Mouse (Mus musculus) MEL (cell line): Measurements from ENCODE around the gene Serinc2. TPM values are rescaled to one million over a fixed set of nuclear protein-coding genes. Genes with fewer than 3 reads are reported as not detected.
A peak's percentile ranks its signal among the peaks of the same experiment; 100 is the strongest.

Experiments used
- DNase-seq: peaks from one replicate; pipeline ENCODE4 v3.0.0; 2011; ENCODE audit warnings: low read depth, low spot score
- H3K27ac ChIP-seq: 2 replicates; pipeline ENCODE4 v1.5.1; 2012; ENCODE audit warnings: low read depth, mild to moderate bottlenecking, control low read depth, low read length, moderate library complexity; ENCODE audit not compliant: control insufficient read depth
- H3K27me3 ChIP-seq, 2 experiments: fragments of 150-350 bp in 1 of 2; sonication (generic) in 1 of 2; 2 replicates each; pipeline ENCODE4 v1.6.1; 2012; ENCODE audit warnings: low read length in 2 of 2, mild to moderate bottlenecking in 2 of 2, improper control_type of control experiment in 1 of 2, moderate library complexity in 1 of 2; ENCODE audit not compliant: insufficient read depth in 2 of 2, control insufficient read depth in 1 of 2
- H3K36me3 ChIP-seq, 2 experiments: 2 replicates each; pipeline ENCODE4 v1.6.1; 2012 to 2014; ENCODE audit warnings: low read length in 2 of 2, improper control_type of control experiment in 1 of 2, inconsistent platforms in 1 of 2, mild to moderate bottlenecking in 1 of 2; ENCODE audit not compliant: insufficient read depth in 2 of 2, control insufficient read depth in 1 of 2
- H3K4me1 ChIP-seq, 2 experiments: fragments of 150-350 bp in 1 of 2; sonication (generic) in 1 of 2; 2 replicates each; pipeline ENCODE4 v1.6.1; 2012; ENCODE audit warnings: low read length in 2 of 2, improper control_type of control experiment in 1 of 2, mild to moderate bottlenecking in 1 of 2; ENCODE audit not compliant: insufficient read depth in 2 of 2, control insufficient read depth in 1 of 2
- H3K4me3 ChIP-seq, 2 experiments: fragments of 150-350 bp in 1 of 2; sonication (generic) in 1 of 2; 2 replicates each; pipeline ENCODE4 v1.5.1; 2012; ENCODE audit warnings: low read depth in 2 of 2, low read length in 2 of 2, mild to moderate bottlenecking in 2 of 2, moderate library complexity in 2 of 2, control low read depth in 1 of 2, improper control_type of control experiment in 1 of 2; ENCODE audit not compliant: control insufficient read depth in 1 of 2, insufficient read depth in 1 of 2
- H3K79me2 ChIP-seq: 2 replicates; pipeline ENCODE4 v1.6.1; 2012; ENCODE audit warnings: mild to moderate bottlenecking, low read length, moderate library complexity; ENCODE audit not compliant: control insufficient read depth, poor library complexity, insufficient read depth
- H3K9ac ChIP-seq: 2 replicates; pipeline ENCODE4 v1.6.1; 2012; ENCODE audit warnings: low read depth, mild to moderate bottlenecking, control low read depth, low read length, moderate library complexity; ENCODE audit not compliant: control insufficient read depth, poor library complexity, severe bottlenecking
- H3K9me3 ChIP-seq: fragments of 150-350 bp; sonication (generic); replicated peaks from 2 replicates; pipeline ENCODE4 v1.6.1; 2012; ENCODE audit warnings: mild to moderate bottlenecking, low read length, improper control_type of control experiment, moderate library complexity; ENCODE audit not compliant: insufficient read depth
- BHLHE40 ChIP-seq: IDR thresholded peaks from 2 replicates; pipeline ENCODE4 v1.6.1; 2012; ENCODE audit warnings: low read depth, mild to moderate bottlenecking, inconsistent platforms, low read length, improper control_type of control experiment, borderline replicate concordance
- CHD1 ChIP-seq: IDR thresholded peaks from 2 replicates; pipeline ENCODE4 v1.6.1; 2012; ENCODE audit warnings: low read depth, mild to moderate bottlenecking, inconsistent platforms, low read length, improper control_type of control experiment
- CHD2 ChIP-seq: IDR thresholded peaks from 2 replicates; pipeline ENCODE4 v1.6.1; 2011; ENCODE audit warnings: low read length, improper control_type of control experiment
- CTCF ChIP-seq, 3 experiments: IDR thresholded peaks in 2 of 3; conservative IDR thresholded peaks in 1 of 3; 2 replicates each; pipeline ENCODE4 v1.5.1; 2011 to 2012; ENCODE audit warnings: low read length in 3 of 3, low read depth in 2 of 3, mild to moderate bottlenecking in 2 of 3, improper control_type of control experiment in 1 of 3, inconsistent platforms in 1 of 3, mixed read lengths in 1 of 3, moderate library complexity in 1 of 3; ENCODE audit not compliant: control insufficient read depth in 1 of 3, insufficient read depth in 1 of 3, poor library complexity in 1 of 3, severe bottlenecking in 1 of 3
- E2F4 ChIP-seq: IDR thresholded peaks from 2 replicates; pipeline ENCODE4 v1.6.1; 2011; ENCODE audit warnings: low read depth, low read length, improper control_type of control experiment, borderline replicate concordance
- ELF1 ChIP-seq: IDR thresholded peaks from 2 replicates; pipeline ENCODE4 v1.6.1; 2014; ENCODE audit warnings: low read depth, mild to moderate bottlenecking, inconsistent platforms, low read length, improper control_type of control experiment, moderate library complexity
- EP300 ChIP-seq, 2 experiments: IDR thresholded peaks; 2 replicates each; pipeline ENCODE4 v1.6.1; 2011; ENCODE audit warnings: improper control_type of control experiment in 2 of 2, low read length in 2 of 2, low read depth in 1 of 2, mild to moderate bottlenecking in 1 of 2
- ETS1 ChIP-seq: IDR thresholded peaks from 2 replicates; pipeline ENCODE4 v1.6.1; 2012; ENCODE audit warnings: low read depth, mild to moderate bottlenecking, inconsistent platforms, low read length, improper control_type of control experiment, moderate library complexity
- GABPA ChIP-seq: IDR thresholded peaks from 2 replicates; pipeline ENCODE4 v1.6.1; 2012; ENCODE audit warnings: low read depth, mild to moderate bottlenecking, inconsistent platforms, low read length, improper control_type of control experiment, moderate library complexity
- GATA1 ChIP-seq: IDR thresholded peaks from 2 replicates; pipeline ENCODE4 v1.6.1; 2011; ENCODE audit warnings: low read depth, low read length, improper control_type of control experiment
- HCFC1 ChIP-seq: IDR thresholded peaks from 2 replicates; pipeline ENCODE4 v1.6.1; 2012; ENCODE audit warnings: low read depth, mild to moderate bottlenecking, inconsistent platforms, low read length, improper control_type of control experiment, moderate library complexity
- JUND ChIP-seq: IDR thresholded peaks from 2 replicates; pipeline ENCODE4 v1.6.1; 2011; ENCODE audit warnings: low read depth, mild to moderate bottlenecking, improper control_type of control experiment, low read length
- KAT2A ChIP-seq: conservative IDR thresholded peaks from 2 replicates; pipeline ENCODE4 v1.6.1; 2012; ENCODE audit warnings: low read depth, low read length, improper control_type of control experiment, inconsistent platforms
- MAFK ChIP-seq: IDR thresholded peaks from 2 replicates; pipeline ENCODE4 v1.6.1; 2011; ENCODE audit warnings: low read depth, mild to moderate bottlenecking, low read length, improper control_type of control experiment, borderline replicate concordance
- MAX ChIP-seq: IDR thresholded peaks from 2 replicates; pipeline ENCODE4 v1.6.1; 2011; ENCODE audit warnings: low read length, improper control_type of control experiment
- MEF2A ChIP-seq: IDR thresholded peaks from 2 replicates; pipeline ENCODE4 v1.6.1; 2014; ENCODE audit warnings: low read depth, mild to moderate bottlenecking, inconsistent platforms, low read length, improper control_type of control experiment; ENCODE audit not compliant: poor library complexity, insufficient replicate concordance, severe bottlenecking; ENCODE audit errors: extremely low read depth
- MXI1 ChIP-seq: IDR thresholded peaks from 2 replicates; pipeline ENCODE4 v1.6.1; 2011; ENCODE audit warnings: mild to moderate bottlenecking, low read depth, low read length, improper control_type of control experiment
- MYB ChIP-seq: IDR thresholded peaks from 2 replicates; pipeline ENCODE4 v1.6.1; 2011; ENCODE audit warnings: mild to moderate bottlenecking, low read depth, low read length, improper control_type of control experiment
- MYC ChIP-seq: IDR thresholded peaks from 2 replicates; pipeline ENCODE4 v1.6.1; 2011; ENCODE audit warnings: low read depth, mild to moderate bottlenecking, low read length, improper control_type of control experiment, moderate library complexity
- NELFE ChIP-seq: IDR thresholded peaks from 2 replicates; pipeline ENCODE4 v1.6.1; 2011; ENCODE audit warnings: low read depth, low read length, improper control_type of control experiment
- NRF1 ChIP-seq: IDR thresholded peaks from 2 replicates; pipeline ENCODE4 v1.6.1; 2014; ENCODE audit warnings: low read depth, mild to moderate bottlenecking, inconsistent platforms, low read length, improper control_type of control experiment, moderate library complexity; ENCODE audit not compliant: poor library complexity, insufficient read depth, severe bottlenecking
- POLR2A ChIP-seq, 2 experiments: IDR thresholded peaks; 2 replicates each; pipeline ENCODE4 v1.6.1; 2011 to 2012; ENCODE audit warnings: low read length in 2 of 2, mild to moderate bottlenecking in 2 of 2, control low read depth in 1 of 2, improper control_type of control experiment in 1 of 2, low read depth in 1 of 2, moderate library complexity in 1 of 2; ENCODE audit not compliant: control insufficient read depth in 1 of 2, insufficient read depth in 1 of 2, poor library complexity in 1 of 2
- POLR2AphosphoS2 ChIP-seq: IDR thresholded peaks from 2 replicates; pipeline ENCODE4 v1.6.1; 2011; ENCODE audit warnings: low read length, improper control_type of control experiment
- POLR2AphosphoS5 ChIP-seq: IDR thresholded peaks from 2 replicates; pipeline ENCODE4 v1.6.1; 2012; ENCODE audit warnings: low read depth, borderline replicate concordance, mild to moderate bottlenecking, inconsistent platforms, low read length, moderate library complexity, mixed read lengths
- RAD21 ChIP-seq: IDR thresholded peaks from 2 replicates; pipeline ENCODE4 v1.6.1; 2011; ENCODE audit warnings: mild to moderate bottlenecking, low read depth, low read length, improper control_type of control experiment
- RCOR1 ChIP-seq: IDR thresholded peaks from 2 replicates; pipeline ENCODE4 v1.6.1; 2012; ENCODE audit warnings: low read depth, mild to moderate bottlenecking, inconsistent platforms, low read length, improper control_type of control experiment
- SIN3A ChIP-seq: IDR thresholded peaks from 2 replicates; pipeline ENCODE4 v1.6.1; 2012; ENCODE audit warnings: low read length, improper control_type of control experiment, inconsistent platforms
- SMC3 ChIP-seq: IDR thresholded peaks from 2 replicates; pipeline ENCODE4 v1.6.1; 2011; ENCODE audit warnings: low read depth, low read length, improper control_type of control experiment
- TAL1 ChIP-seq: IDR thresholded peaks from 2 replicates; pipeline ENCODE4 v1.6.1; 2012; ENCODE audit warnings: mild to moderate bottlenecking, inconsistent platforms, low read length, moderate library complexity, mixed read lengths
- TBP ChIP-seq: IDR thresholded peaks from 2 replicates; pipeline ENCODE4 v1.8.0; 2011; ENCODE audit warnings: low read depth, low read length, improper control_type of control experiment
- UBTF ChIP-seq: IDR thresholded peaks from 2 replicates; pipeline ENCODE4 v1.6.1; 2012; ENCODE audit warnings: low read depth, mild to moderate bottlenecking, inconsistent platforms, low read length, improper control_type of control experiment, moderate library complexity, borderline replicate concordance; ENCODE audit not compliant: insufficient read depth
- USF1 ChIP-seq: IDR thresholded peaks from 2 replicates; pipeline ENCODE4 v1.6.1; 2014; ENCODE audit warnings: low read depth, mild to moderate bottlenecking, inconsistent platforms, low read length, improper control_type of control experiment, moderate library complexity
- USF2 ChIP-seq, 2 experiments: IDR thresholded peaks; 2 replicates each; pipeline ENCODE4 v1.6.1; 2011 to 2012; ENCODE audit warnings: improper control_type of control experiment in 2 of 2, low read length in 2 of 2, borderline replicate concordance in 1 of 2, inconsistent platforms in 1 of 2, low read depth in 1 of 2, mild to moderate bottlenecking in 1 of 2; ENCODE audit not compliant: insufficient read depth in 1 of 2
- ZC3H11A ChIP-seq: IDR thresholded peaks from 2 replicates; pipeline ENCODE4 v1.6.1; 2012; ENCODE audit warnings: low read depth, mild to moderate bottlenecking, inconsistent platforms, low read length, improper control_type of control experiment
- ZKSCAN1 ChIP-seq: IDR thresholded peaks from 2 replicates; pipeline ENCODE4 v1.6.1; 2012; ENCODE audit warnings: low read depth, mild to moderate bottlenecking, inconsistent platforms, low read length, improper control_type of control experiment, moderate library complexity
- ZMIZ1 ChIP-seq: IDR thresholded peaks from 2 replicates; pipeline ENCODE4 v1.6.1; 2012; ENCODE audit warnings: low read depth, mild to moderate bottlenecking, inconsistent platforms, low read length, improper control_type of control experiment, moderate library complexity
- ZNF384 ChIP-seq: IDR thresholded peaks from 2 replicates; pipeline ENCODE4 v1.6.1; 2012; ENCODE audit warnings: low read depth, mild to moderate bottlenecking, inconsistent platforms, low read length, improper control_type of control experiment
- polyA plus RNA-seq, 2 experiments: library from polyadenylated mRNA; stranded (reverse) in 1 of 2; unstranded in 1 of 2; fragments of >175 nt in 1 of 2; fragments of >200 nt in 1 of 2; gene quantifications; 2 replicates each; pipeline versions ENCODE4 v1.2.1 to v1.2.4; 2012; ENCODE audit warnings: low replicate concordance in 2 of 2, low read depth in 1 of 2; ENCODE audit not compliant: insufficient read length in 2 of 2, insufficient read depth in 1 of 2, missing spikeins in 1 of 2
- total RNA-seq: library from RNA; depleted of rRNA; stranded (reverse); fragments of 300-350 nt; gene quantifications from 2 replicates; pipeline ENCODE4 v1.2.3, GENCODE M21; 2012

Serinc2 gene
- total and polyA plus RNA-seq, 3 experiments, result 0.21 TPM; not detected in 2

- Histone ChIP-seq H3K9ac (peak overlapping the region; percentile 32), H3K4me3 (peak overlapping the region; percentile 43 to 54), H3K4me1 (peaks cover 13 to 21% of the 10 kb centered on the region in 2 experiments)
- TF ChIP-seq ZC3H11A, result peak; percentile 34; the same call in 1 of the 2 replicates
- no peak for TF ChIP-seq E2F4
- TF ChIP-seq HCFC1, result 0 out of 2 replicates have a peak, but pooled peaks have one; percentile 16
- TF ChIP-seq POLR2AphosphoS2, result no peak
- no peak; a peak in 1 of 4 replicates for TF ChIP-seq POLR2A (IDR thresholded peaks at IDR 0.05; ENCODE audit: control insufficient read depth in 1 of 2, insufficient read depth in 1 of 2, low read depth in 1 of 2, low read length in 2 of 2, poor library complexity in 1 of 2)
- TF ChIP-seq ETS1, result peak; percentile 56; the same call in 1 of the 2 replicates
- no peak for TF ChIP-seq USF1
- no peak for TF ChIP-seq MYC
- peak; percentile 7; the same call in 1 of the 2 replicates for TF ChIP-seq MXI1
- TF ChIP-seq ELF1, result peak; percentile 32; the same call in 1 of the 2 replicates
- TF ChIP-seq JUND, result no peak
- TF ChIP-seq SIN3A, result no peak
- TF ChIP-seq CTCF (IDR thresholded peaks at IDR 0.05 in 2 of 3, conservative IDR thresholded peaks at IDR 0.05 in 1 of 3; ENCODE audit: control insufficient read depth in 1 of 3, insufficient read depth in 1 of 3, low read depth in 2 of 3, low read length in 3 of 3, poor library complexity in 1 of 3, severe bottlenecking in 1 of 3), result peak; percentile 78 to 86 (median 86)
- TF ChIP-seq KAT2A, result no peak
- TF ChIP-seq TBP, result 0 out of 2 replicates have a peak, but pooled peaks have one; percentile 40
- TF ChIP-seq BHLHE40, result 0 out of 2 replicates have a peak, but pooled peaks have one; percentile 32
- TF ChIP-seq NRF1, result peak; percentile 58; the same call in 1 of the 2 replicates
- no peak for TF ChIP-seq UBTF
- peak; percentile 68 for TF ChIP-seq TAL1
- TF ChIP-seq ZKSCAN1, result no peak
- TF ChIP-seq GATA1, result peak; percentile 81
- TF ChIP-seq CHD1, result no peak; the same call in 1 of the 2 replicates
- TF ChIP-seq ZNF384, result no peak
- TF ChIP-seq MAFK, result no peak
- no peak for TF ChIP-seq MEF2A
- TF ChIP-seq POLR2AphosphoS5, result no peak
- TF ChIP-seq USF2 (IDR thresholded peaks at IDR 0.05; ENCODE audit: borderline replicate concordance in 1 of 2, insufficient read depth in 1 of 2, low read depth in 1 of 2, low read length in 2 of 2), result no peak
- TF ChIP-seq ZMIZ1, result no peak
- no peak for TF ChIP-seq MYB
- TF ChIP-seq EP300 (IDR thresholded peaks at IDR 0.05; ENCODE audit: low read depth in 1 of 2, low read length in 2 of 2), result peak; percentile 50 to 81; a peak in 3 of 4 replicates
- peak; percentile 51 for TF ChIP-seq RCOR1
- TF ChIP-seq GABPA, result no peak
- peak; percentile 74 for TF ChIP-seq SMC3
- TF ChIP-seq RAD21, result peak; percentile 62
- TF ChIP-seq CHD2, result no peak
- peak; percentile 56; the same call in 1 of the 2 replicates for TF ChIP-seq MAX
- no peak; the same call in 1 of the 2 replicates for TF ChIP-seq NELFE
These were observed 18.1 kb upstream of the Serinc2 start for GRCm38 (mm10) chr4:130297123-130297529.

More at GRCm38 (mm10) chr4:130297123-130297529, 18.1 kb upstream of the Serinc2 start:
- H3K9me3 ChIP-seq, result no peaks in the 10 kb centered on the region
- no peaks in the 10 kb centered on the region for H3K27me3 ChIP-seq
- H3K27ac ChIP-seq, result peak overlapping the region; percentile 84
- H3K79me2 ChIP-seq, result no peaks in the 10 kb centered on the region
- peak; percentile 94 for DNase-seq
- H3K36me3 ChIP-seq, result peaks cover 0 to 5% of the 10 kb centered on the region in 2 experiments; a peak in 2 of 4 replicates
